Mouse (Mus musculus) embryonic facial prominence, embryonic 11.5 days (tissue): ENCODE data around the gene Rasgef1a. TPM values are rescaled to one million over a fixed set of nuclear protein-coding genes. Genes with fewer than 3 reads are reported as not detected.
A peak's percentile ranks its signal among the peaks of the same experiment; 100 is the strongest.

Experiments
- ATAC-seq: fragments of 200-750 bp; cut with Nextera tagmentation; replicated peaks from 2 replicates; pipeline ENCODE4 v1.8.0; 2017; ENCODE audit warnings: low read depth; ENCODE audit not compliant: insufficient number of reproducible peaks, low FRiP score, low TSS enrichment
- DNase-seq: peaks from one replicate; pipeline ENCODE4 v3.0.0-alpha.2; 2015; ENCODE audit warnings: low spot score
- H3K27ac ChIP-seq: fragments of 300-500 bp; sonication (generic); replicated peaks from 2 replicates; pipeline ENCODE4 v1.5.1; 2014; ENCODE audit warnings: mild to moderate bottlenecking, low read depth, low read length, control low read depth
- H3K27me3 ChIP-seq: fragments of 300-500 bp; sonication (generic); 2 replicates; pipeline ENCODE4 v1.6.1; 2014; ENCODE audit warnings: mild to moderate bottlenecking, low read length, moderate library complexity, mixed read lengths; ENCODE audit not compliant: control insufficient read depth, insufficient read depth
- H3K36me3 ChIP-seq: fragments of 300-500 bp; sonication (generic); replicated peaks from 2 replicates; pipeline ENCODE4 v1.6.1; 2014; ENCODE audit warnings: low read depth, mild to moderate bottlenecking, low read length, moderate library complexity, mixed read lengths; ENCODE audit not compliant: control insufficient read depth, insufficient read depth
- H3K4me1 ChIP-seq: fragments of 300-500 bp; sonication (generic); 2 replicates; pipeline ENCODE4 v1.6.1; 2014; ENCODE audit warnings: low read length, mixed read lengths; ENCODE audit not compliant: control insufficient read depth, insufficient read depth
- H3K4me2 ChIP-seq: fragments of 300-500 bp; sonication (generic); 2 replicates; pipeline ENCODE4 v1.6.1; 2014; ENCODE audit warnings: low read depth, mild to moderate bottlenecking, control low read depth, low read length, moderate library complexity
- H3K4me3 ChIP-seq: fragments of 300-500 bp; sonication (generic); 2 replicates; pipeline ENCODE4 v1.5.1; 2014; ENCODE audit warnings: low read depth, low read length, control low read depth
- H3K9ac ChIP-seq: fragments of 300-500 bp; sonication (generic); replicated peaks from 2 replicates; pipeline ENCODE4 v1.6.1; 2014; ENCODE audit warnings: mild to moderate bottlenecking, control low read depth, low read length
- H3K9me3 ChIP-seq: fragments of 300-500 bp; sonication (generic); replicated peaks from 2 replicates; pipeline ENCODE4 v1.6.1; 2016; ENCODE audit warnings: mild to moderate bottlenecking, low read length, inconsistent platforms, mixed read lengths; ENCODE audit not compliant: control insufficient read depth
- WGBS: fragments of 180-500 bp; shearing (Covaris S2); extraction: QIAGEN DNeasy Blood & Tissue Kit; methylation state at CpG from one replicate; pipeline ENCODE4 v1.1.7; 2014; 5-methylcytosine and 5-hydroxymethylcytosine counted together
- polyA plus RNA-seq: library from polyadenylated mRNA; unstranded; fragments of >200 nt; fragmentation: Nextera tagmentation; extraction: Ambion mirVana; gene quantifications from 2 replicates; pipeline ENCODE4 v1.2.1, GENCODE M21; 2014

Gene Rasgef1a
- polyA plus RNA-seq, 1 experiment from 2014 or later = 0.24 TPM

DNA sequence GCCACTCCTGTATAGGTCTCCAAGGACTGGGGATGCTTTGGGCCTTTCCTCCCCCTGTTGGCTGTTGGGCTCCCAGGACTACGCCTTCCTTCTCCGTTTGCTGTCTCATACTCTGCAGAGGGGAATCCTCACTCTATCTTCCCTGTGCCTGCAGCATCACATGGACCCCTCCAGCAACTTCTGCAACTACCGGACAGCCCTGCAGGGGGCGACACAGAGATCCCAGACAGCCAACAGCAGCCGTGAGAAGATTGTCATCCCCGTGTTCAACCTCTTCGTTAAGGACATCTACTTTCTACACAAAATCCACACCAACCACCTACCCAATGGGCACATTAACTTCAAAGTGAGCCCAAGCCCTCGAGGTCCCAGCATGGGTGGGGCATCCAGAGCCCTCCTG, 76.7 kb downstream of the Rasgef1a start:
- 56% methylated on average over 8 of the region's 8 CpGs for WGBS
- no peak overlapping the region for H3K9ac ChIP-seq
- H3K4me3 ChIP-seq = no peak overlapping the region
- H3K9me3 ChIP-seq = no peaks in the 10 kb centered on the region
- no peak overlapping the region for H3K4me2 ChIP-seq
- no peak for DNase-seq
- no peaks in the 10 kb centered on the region for H3K4me1 ChIP-seq
- ATAC-seq = no peak
- H3K27ac ChIP-seq = no peak overlapping the region
- H3K27me3 ChIP-seq = no peaks in the 10 kb centered on the region
- H3K36me3 ChIP-seq = no peaks in the 10 kb centered on the region

DNA sequence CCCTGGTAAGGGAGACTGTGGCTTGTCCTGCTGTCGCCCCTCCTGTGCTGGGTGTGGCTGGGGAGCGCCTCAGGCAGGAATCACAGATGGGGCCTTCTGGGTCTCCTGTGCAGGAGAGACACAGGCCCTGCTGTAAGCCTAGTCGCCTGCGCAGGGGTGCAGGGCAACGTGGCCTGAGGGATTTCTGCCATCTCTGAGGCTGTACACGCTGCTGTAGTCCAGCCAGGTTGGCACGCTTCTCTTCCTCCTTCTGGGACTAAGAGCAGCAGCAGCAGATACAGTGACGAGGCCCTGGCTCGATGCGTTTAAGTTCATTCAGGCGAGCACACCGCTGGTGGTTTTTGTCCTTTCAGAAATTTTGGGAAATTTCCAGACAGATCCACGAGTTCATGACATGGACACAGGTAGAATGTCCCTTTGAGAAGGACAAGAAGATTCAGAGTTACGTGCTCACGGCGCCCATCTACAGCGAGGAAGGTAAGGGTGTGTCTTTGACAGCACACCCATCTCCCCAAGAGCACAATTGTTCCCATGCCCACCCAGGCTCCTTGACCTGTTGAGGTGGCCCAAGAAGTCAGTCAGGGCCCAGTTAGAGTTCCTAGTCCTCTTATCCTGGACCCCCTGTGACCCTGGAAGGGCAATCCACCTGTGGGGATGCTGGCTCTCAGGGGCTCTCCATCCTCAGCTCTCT, 77.7 kb downstream of the Rasgef1a start:
- Histone ChIP-seq H3K36me3 (no peaks in the 10 kb centered on the region), H3K27me3 (no peaks in the 10 kb centered on the region), H3K4me1 (no peaks in the 10 kb centered on the region), H3K27ac (no peak overlapping the region), H3K4me2 (no peak overlapping the region), H3K4me3 (no peak overlapping the region), H3K9me3 (no peaks in the 10 kb centered on the region), H3K9ac (no peak overlapping the region)
- ATAC-seq (no peak), DNase-seq (no peak)
- WGBS = 81% methylated on average over 17 of the region's 17 CpGs

DNA sequence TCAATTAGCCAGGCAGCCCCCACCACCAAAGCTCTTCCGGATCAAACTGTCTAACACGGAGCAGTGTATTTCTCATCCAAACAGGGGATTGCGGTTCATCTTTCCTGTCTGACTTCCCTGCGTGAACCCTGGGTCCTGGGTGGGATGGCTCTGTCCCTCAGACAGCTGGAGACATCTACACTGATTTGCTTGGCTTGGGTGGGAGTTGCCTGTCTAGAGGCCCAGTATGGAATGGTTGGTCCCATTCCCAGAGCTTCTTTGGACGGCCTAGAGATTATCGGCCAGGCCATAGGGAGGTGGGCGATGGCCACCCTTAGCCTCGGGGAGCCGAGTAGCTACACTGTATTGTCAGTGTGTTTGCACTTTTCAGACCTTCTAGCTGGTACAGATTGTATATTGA, 79.6 kb downstream of the Rasgef1a start:
- no peaks in the 10 kb centered on the region for H3K27me3 ChIP-seq
- no peak overlapping the region for H3K9ac ChIP-seq
- 84% methylated on average over 9 of the region's 9 CpGs for WGBS
- H3K36me3 ChIP-seq = no peaks in the 10 kb centered on the region
- ATAC-seq = no peak
- H3K4me1 ChIP-seq = no peaks in the 10 kb centered on the region
- no peak for DNase-seq
- no peaks in the 10 kb centered on the region for H3K9me3 ChIP-seq
- H3K4me3 ChIP-seq = no peak overlapping the region
- H3K27ac ChIP-seq = no peak overlapping the region
- no peak overlapping the region for H3K4me2 ChIP-seq

DNA sequence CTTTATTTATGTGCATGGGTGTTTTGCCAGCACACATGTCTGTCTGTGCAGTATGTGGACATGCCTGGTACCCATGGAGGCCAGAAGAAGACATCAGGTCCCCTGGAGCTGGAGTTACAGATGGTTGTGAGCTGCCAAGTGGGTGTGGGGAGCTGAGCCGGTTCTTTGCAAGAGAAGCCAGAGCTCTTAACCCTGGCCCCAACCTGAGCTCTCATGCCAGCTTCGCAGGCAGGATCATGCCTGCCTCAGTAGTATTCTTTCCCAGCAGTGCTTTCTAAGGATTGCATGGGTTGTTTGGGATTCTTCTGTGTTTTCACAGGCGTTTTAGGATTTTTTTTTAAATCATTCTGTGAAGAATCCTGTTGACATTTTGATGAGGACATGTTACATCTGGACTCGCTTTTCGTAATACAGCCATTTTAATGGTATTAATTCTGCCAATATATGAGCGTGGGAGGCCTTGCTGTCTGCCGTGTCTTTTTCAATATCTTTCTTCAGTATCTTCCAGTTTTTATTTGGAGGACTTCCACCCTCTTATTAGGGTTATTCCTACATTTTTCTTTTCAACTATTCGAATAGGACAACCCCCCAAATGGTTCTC, 86.6 kb downstream of the Rasgef1a start:
- Histone ChIP-seq H3K9me3 (no peaks in the 10 kb centered on the region), H3K27ac (no peak overlapping the region), H3K4me1 (no peaks in the 10 kb centered on the region), H3K4me2 (no peak overlapping the region), H3K36me3 (no peaks in the 10 kb centered on the region), H3K9ac (no peak overlapping the region), H3K4me3 (no peak overlapping the region), H3K27me3 (no peaks in the 10 kb centered on the region)
- no peak for ATAC-seq
- DNase-seq = no peak
- 84% methylated on average over 8 of the region's 8 CpGs for WGBS

DNA sequence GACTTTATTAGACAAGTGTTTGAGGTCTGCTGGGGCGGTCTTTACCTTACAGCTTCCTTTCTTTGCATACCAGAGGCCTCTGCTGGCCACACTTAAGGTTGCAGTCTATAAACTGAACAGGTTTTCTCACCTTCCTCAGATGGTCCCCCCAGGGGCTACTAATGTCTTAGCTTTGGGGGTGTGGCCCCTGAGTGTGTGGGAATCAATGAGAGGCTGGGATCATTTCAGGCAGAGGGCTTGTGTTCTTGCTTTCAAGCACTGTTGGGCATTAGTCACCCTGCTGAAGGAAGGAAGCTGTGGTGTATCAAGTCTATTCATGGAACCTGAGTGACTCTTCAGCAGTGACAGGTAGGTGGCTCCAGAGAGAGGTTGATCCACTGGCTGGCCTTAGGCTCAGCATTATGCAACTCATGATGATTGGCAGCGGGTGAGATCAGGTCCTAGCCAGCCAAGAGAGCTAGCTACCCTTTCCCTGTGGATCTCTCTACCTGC, 88.1 kb downstream of the Rasgef1a start:
- ATAC-seq = no peak
- H3K4me3 ChIP-seq = no peak overlapping the region
- 55% methylated on average over 2 of the region's 2 CpGs for WGBS

DNA sequence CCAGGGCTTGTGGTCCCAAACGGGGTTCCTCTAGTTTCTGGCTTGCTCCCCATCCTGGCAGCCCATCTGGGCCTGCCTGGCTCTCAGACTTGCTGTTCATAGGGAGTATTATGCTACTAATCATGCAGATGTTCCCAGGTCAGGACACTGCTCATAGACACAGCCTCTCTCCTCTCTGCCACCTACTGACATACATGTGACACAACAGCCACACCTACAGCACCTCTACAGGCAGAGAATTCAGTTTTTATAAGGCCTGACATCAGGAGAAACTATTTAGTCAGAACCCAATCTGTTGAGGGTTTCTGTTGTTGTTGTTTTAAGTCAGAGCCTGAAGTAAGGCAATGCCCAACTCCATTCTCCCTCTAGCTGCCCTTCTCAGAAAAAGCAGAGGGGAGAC, 100.6 kb downstream of the Rasgef1a start:
- Histone ChIP-seq H3K9ac (no peak overlapping the region), H3K27ac (no peak overlapping the region), H3K36me3 (no peaks in the 10 kb centered on the region), H3K4me1 (no peaks in the 10 kb centered on the region), H3K9me3 (no peaks in the 10 kb centered on the region), H3K4me2 (no peak overlapping the region), H3K4me3 (no peak overlapping the region), H3K27me3 (no peaks in the 10 kb centered on the region)
- 64% methylated on average over 1 of the region's 1 CpGs for WGBS
- DNase-seq (no peak), ATAC-seq (no peak)

More for the DNA sequence above, 88.1 kb downstream of the Rasgef1a start:
- Histone ChIP-seq H3K4me2 (no peak overlapping the region), H3K27me3 (no peaks in the 10 kb centered on the region), H3K9me3 (no peaks in the 10 kb centered on the region), H3K27ac (no peak overlapping the region), H3K9ac (no peak overlapping the region), H3K4me1 (no peaks in the 10 kb centered on the region), H3K36me3 (no peaks in the 10 kb centered on the region)
- peak; percentile 9 for DNase-seq

DNA sequence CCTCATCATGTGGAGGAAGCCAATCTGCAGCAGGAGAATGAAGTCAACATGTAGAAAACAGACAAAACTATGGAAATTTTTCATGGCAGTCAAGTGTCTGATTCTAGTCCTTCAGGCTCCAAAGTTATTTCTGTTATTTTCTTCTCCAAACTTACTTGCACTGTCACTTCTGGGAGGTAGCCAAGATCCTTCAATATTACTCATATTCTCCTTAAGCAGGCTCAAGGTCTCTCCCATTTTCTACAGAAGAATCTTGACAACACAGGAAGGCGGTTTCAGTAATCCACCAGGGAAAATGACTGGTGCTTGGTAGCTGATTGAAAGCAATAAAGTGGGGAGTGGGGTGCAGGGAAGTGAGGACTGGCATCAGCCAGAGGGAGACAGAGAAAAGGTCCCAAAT, 111.5 kb downstream of the Rasgef1a start:
- H3K9me3 ChIP-seq = no peaks in the 10 kb centered on the region
- no peaks in the 10 kb centered on the region; the same call in 1 of the 2 replicates for H3K36me3 ChIP-seq
- H3K9ac ChIP-seq = no peak overlapping the region
- no peaks in the 10 kb centered on the region for H3K27me3 ChIP-seq
- H3K4me2 ChIP-seq = no peak overlapping the region
- H3K4me3 ChIP-seq = no peak overlapping the region
- H3K27ac ChIP-seq = no peak overlapping the region
- 83% methylated on average over 1 of the region's 1 CpGs for WGBS
- H3K4me1 ChIP-seq = no peaks in the 10 kb centered on the region
- no peak for DNase-seq
- no peak for ATAC-seq

DNA sequence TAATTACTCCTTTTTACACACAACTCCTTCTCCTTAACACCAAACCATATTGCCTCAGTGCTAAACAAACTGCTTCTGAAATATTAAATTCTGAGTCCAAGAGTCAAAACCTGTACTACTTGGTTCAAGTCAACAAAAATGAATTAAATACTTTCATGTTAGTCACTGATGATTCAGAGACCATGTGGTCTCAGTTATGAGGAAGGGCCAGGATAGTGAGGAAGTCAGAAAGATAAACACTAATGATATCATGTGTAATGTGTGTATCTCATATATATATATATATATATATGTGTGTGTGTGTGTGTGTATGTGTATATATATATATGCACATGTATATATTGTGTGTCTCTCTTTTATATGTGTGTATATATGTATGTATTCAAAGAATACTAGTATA, 115.3 kb downstream of the Rasgef1a start:
- Histone ChIP-seq H3K27me3 (no peaks in the 10 kb centered on the region), H3K4me1 (no peaks in the 10 kb centered on the region), H3K4me3 (no peak overlapping the region), H3K9ac (no peak overlapping the region), H3K9me3 (no peaks in the 10 kb centered on the region), H3K27ac (no peak overlapping the region), H3K36me3 (no peaks in the 10 kb centered on the region; the same call in 1 of the 2 replicates), H3K4me2 (no peak overlapping the region)
- ATAC-seq = no peak
- DNase-seq = no peak
